Mouse (Mus musculus): ENCODE measurements around the gene Igsf9b. TPM values are rescaled to one million over a fixed set of nuclear protein-coding genes. Genes with fewer than 3 reads are reported as not detected.

Igsf9b gene
- total and polyA plus RNA-seq, 3 experiments, result 1.8 to 12.4 (median 5.2) TPM

DNA sequence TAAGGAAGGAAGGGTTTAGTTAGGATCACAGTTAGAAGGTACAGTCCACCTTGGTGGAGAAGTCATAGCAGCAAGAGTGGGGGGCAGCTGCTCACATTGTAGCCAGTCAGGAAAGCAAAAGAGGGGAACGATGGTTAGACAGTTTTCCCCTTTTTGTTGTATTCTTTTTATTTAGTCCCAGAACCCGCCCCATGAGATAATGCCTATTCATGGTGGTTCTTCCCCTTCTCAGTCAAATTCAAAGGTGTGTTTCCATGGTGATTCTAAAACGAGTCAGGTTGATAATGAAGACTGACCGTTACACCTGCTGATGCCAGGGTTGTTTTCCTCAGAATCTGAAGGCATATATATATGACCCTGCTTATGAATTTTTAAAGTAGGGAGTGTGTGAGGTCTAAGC, 29.7 kb upstream of the Igsf9b start:
- no peak for TF ChIP-seq HCFC1 (IDR thresholded peaks at IDR 0.05; ENCODE audit: low read depth, low read length)
- peak; percentile 28; the same call in 1 of the 2 replicates for TF ChIP-seq JUN (IDR thresholded peaks at IDR 0.05; ENCODE audit: insufficient read depth, low read depth, low read length)
- no peak for TF ChIP-seq ZNF384 (IDR thresholded peaks at IDR 0.05; ENCODE audit: low read depth, low read length)
- TF ChIP-seq MEF2A (IDR thresholded peaks at IDR 0.05; ENCODE audit: borderline replicate concordance, low read depth, low read length), result peak; percentile 51; the same call in 1 of the 2 replicates
- 0 out of 2 replicates have a peak, but pooled peaks have one; percentile 5 for TF ChIP-seq TBP (conservative IDR thresholded peaks at IDR 0.05; ENCODE audit: low read depth, low read length)
- dilution Hi-C loops (cut with MboI; ENCODE audit: extremely low pct_ligation_motif_present, extremely low pct_unique_long_range_greater_than_20kb, low sequenced_read_pairs) (no loop called here), in situ Hi-C loops (cut with MboI; ENCODE audit: low pct_ligation_motif_present, low pct_unique_long_range_greater_than_20kb, low sequenced_read_pairs) (no loop called here)
- peaks cover 46 to 90% of the 10 kb centered on the region in 2 experiments for H3K4me1 ChIP-seq (ENCODE audit: control insufficient read depth in 1 of 2, insufficient read depth in 2 of 2)
- H3K79me2 ChIP-seq (replicated peaks; ENCODE audit: control insufficient read depth, extremely low read depth, insufficient read depth, poor library complexity, severe bottlenecking), result no peaks in the 10 kb centered on the region
- no peak overlapping the region; the same call in 1 of the 2 replicates for H3K9ac ChIP-seq (ENCODE audit: insufficient read depth, low read depth)
- peak overlapping the region; percentile 84 for H3K27ac ChIP-seq (ENCODE audit: insufficient read depth, low read depth)
- peaks cover 13% of the 10 kb centered on the region for H3K9me3 ChIP-seq (replicated peaks; ENCODE audit: low read length)
- H3K4me2 ChIP-seq (ENCODE audit: insufficient read depth, low read depth, poor library complexity, severe bottlenecking), result no peak overlapping the region
- no peak overlapping the region for H3K4me3 ChIP-seq (replicated peaks in 1 of 3; ENCODE audit: low read depth in 2 of 3, low read length in 2 of 3, poor library complexity in 1 of 3)
- no peaks in the 10 kb centered on the region for H3K27me3 ChIP-seq (replicated peaks)
- DNase-seq (ENCODE audit: extremely low read depth), result peak; percentile 74
- H3K36me3 ChIP-seq (replicated peaks in 1 of 2; ENCODE audit: control insufficient read depth in 1 of 2, insufficient read depth in 1 of 2, low read length in 1 of 2), result no peaks in the 10 kb centered on the region

DNA sequence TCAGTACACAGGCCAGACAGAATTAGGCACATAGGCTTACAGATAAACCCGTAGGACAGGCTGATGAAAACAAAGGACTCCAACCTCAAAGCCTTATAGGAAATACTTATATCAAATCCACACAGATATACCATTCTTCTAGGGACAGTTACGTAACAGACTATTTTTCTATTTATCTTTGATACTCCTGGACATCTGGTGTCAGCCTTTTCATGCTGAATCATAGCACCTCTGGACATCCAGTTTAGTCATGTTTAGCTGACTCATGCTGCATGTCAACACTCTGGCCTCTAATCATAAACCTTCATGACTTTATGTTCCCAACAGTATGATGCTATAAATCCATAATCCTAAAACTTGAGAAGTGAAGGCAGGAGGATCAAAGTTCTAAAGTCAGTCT, 29.1 kb upstream of the Igsf9b start:
- Histone ChIP-seq H3K9me3 (replicated peaks; ENCODE audit: low read length) (peaks cover 13% of the 10 kb centered on the region), H3K79me2 (replicated peaks; ENCODE audit: control insufficient read depth, extremely low read depth, insufficient read depth, poor library complexity, severe bottlenecking) (no peaks in the 10 kb centered on the region), H3K4me2 (ENCODE audit: insufficient read depth, low read depth, poor library complexity, severe bottlenecking) (no peak overlapping the region), H3K27ac (ENCODE audit: insufficient read depth, low read depth) (peak overlapping the region; percentile 71), H3K27me3 (replicated peaks) (no peaks in the 10 kb centered on the region), H3K36me3 (replicated peaks in 1 of 2; ENCODE audit: control insufficient read depth in 1 of 2, insufficient read depth in 1 of 2, low read length in 1 of 2) (no peaks in the 10 kb centered on the region), H3K9ac (ENCODE audit: insufficient read depth, low read depth) (no peak overlapping the region), H3K4me1 (ENCODE audit: control insufficient read depth in 1 of 2, insufficient read depth in 2 of 2) (peaks cover 44 to 89% of the 10 kb centered on the region in 2 experiments), H3K4me3 (replicated peaks in 1 of 3; ENCODE audit: low read depth in 2 of 3, low read length in 2 of 3, poor library complexity in 1 of 3) (no peak overlapping the region)
- TF ChIP-seq MAFK (IDR thresholded peaks at IDR 0.05; ENCODE audit: insufficient replicate concordance, low read length) (peak; percentile 41; the same call in 1 of the 2 replicates), ZKSCAN1 (IDR thresholded peaks at IDR 0.05; ENCODE audit: borderline replicate concordance, low read depth, low read length) (no peak), BHLHE40 (IDR thresholded peaks at IDR 0.05; ENCODE audit: low read depth, low read length) (peak; percentile 4; the same call in 1 of the 2 replicates), JUND (conservative IDR thresholded peaks at IDR 0.05; ENCODE audit: low read depth, low read length) (no peak)
- dilution Hi-C loops (cut with MboI; ENCODE audit: extremely low pct_ligation_motif_present, extremely low pct_unique_long_range_greater_than_20kb, low sequenced_read_pairs) (no loop called here), in situ Hi-C loops (cut with MboI; ENCODE audit: low pct_ligation_motif_present, low pct_unique_long_range_greater_than_20kb, low sequenced_read_pairs) (loop anchor here (5.0 kb wide), 1 partner anchor 37 kb away; no protein-coding TSS in a partner anchor)
- DNase-seq (ENCODE audit: extremely low read depth), result no peak

DNA sequence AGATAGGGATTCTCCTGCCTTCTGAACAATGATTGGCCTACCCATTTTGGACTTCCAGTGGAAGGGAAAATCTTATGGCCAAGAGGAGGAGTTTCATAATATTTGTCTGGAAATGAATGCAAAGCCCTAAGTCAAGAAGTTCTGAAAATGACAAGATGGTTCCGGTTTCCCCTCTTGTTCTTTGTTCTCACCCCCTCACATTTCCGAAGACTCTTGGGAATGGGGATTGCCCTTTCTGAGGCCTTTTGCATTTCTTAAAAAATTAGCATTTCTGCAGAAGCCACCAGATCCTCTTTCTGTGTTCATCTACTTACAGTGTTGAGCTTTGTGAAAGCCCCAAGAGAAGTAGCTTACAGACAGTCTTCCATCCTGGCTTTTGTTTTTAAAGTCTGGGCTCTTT, 27.1 kb upstream of the Igsf9b start:
- in situ Hi-C loops (cut with MboI; ENCODE audit: low pct_ligation_motif_present, low pct_unique_long_range_greater_than_20kb, low sequenced_read_pairs), result loop anchor here (5.0 kb wide), 1 partner anchor 35 kb away; no protein-coding TSS in a partner anchor
- H3K4me1 ChIP-seq (ENCODE audit: control insufficient read depth in 1 of 2, insufficient read depth in 2 of 2), result peaks cover 32 to 72% of the 10 kb centered on the region in 2 experiments
- dilution Hi-C loops (cut with MboI; ENCODE audit: extremely low pct_ligation_motif_present, extremely low pct_unique_long_range_greater_than_20kb, low sequenced_read_pairs), result no loop called here
- TF ChIP-seq GABPA (IDR thresholded peaks at IDR 0.05; ENCODE audit: insufficient replicate concordance, low read depth, low read length), result no peak
- no peak for TF ChIP-seq SMC3 (IDR thresholded peaks at IDR 0.05; ENCODE audit: low read depth, low read length)
- TF ChIP-seq RAD21 (IDR thresholded peaks at IDR 0.05; ENCODE audit: low read depth, low read length), result no peak; the same call in none of the 2 replicates
- 0 out of 2 replicates have a peak, but pooled peaks have one; percentile 63 for TF ChIP-seq MAZ (IDR thresholded peaks at IDR 0.05; ENCODE audit: low read depth, low read length)
- no peak for TF ChIP-seq MXI1 (IDR thresholded peaks at IDR 0.05; ENCODE audit: low read depth, low read length)
- no peak for TF ChIP-seq ZC3H11A (IDR thresholded peaks at IDR 0.05; ENCODE audit: low read depth, low read length)
- peak; percentile 90 for TF ChIP-seq MEF2A (IDR thresholded peaks at IDR 0.05; ENCODE audit: borderline replicate concordance, low read depth, low read length)
- TF ChIP-seq NRF1 (IDR thresholded peaks at IDR 0.05; ENCODE audit: low read depth, low read length), result no peak
- no peak for TF ChIP-seq CTCF (conservative IDR thresholded peaks at IDR 0.05 in 1 of 2, IDR thresholded peaks at IDR 0.05 in 1 of 2; ENCODE audit: low read depth in 2 of 2, low read length in 2 of 2)
- TF ChIP-seq BHLHE40 (IDR thresholded peaks at IDR 0.05; ENCODE audit: low read depth, low read length), result peak; percentile 62; the same call in 1 of the 2 replicates
- peak; percentile 96 for TF ChIP-seq EP300 (IDR thresholded peaks at IDR 0.05; ENCODE audit: low read length)
- no peak for TF ChIP-seq CHD1 (IDR thresholded peaks at IDR 0.05; ENCODE audit: low read depth, low read length)
- TF ChIP-seq ELF1 (IDR thresholded peaks at IDR 0.05; ENCODE audit: low read depth, low read length), result no peak; the same call in 1 of the 2 replicates
- no peak for TF ChIP-seq UBTF (IDR thresholded peaks at IDR 0.05; ENCODE audit: low read depth, low read length)
- peak; percentile 91 for TF ChIP-seq IRF4 (IDR thresholded peaks at IDR 0.05; ENCODE audit: low read depth, low read length)
- TF ChIP-seq JUND (conservative IDR thresholded peaks at IDR 0.05; ENCODE audit: low read depth, low read length), result peak; percentile 75
- TF ChIP-seq HCFC1 (IDR thresholded peaks at IDR 0.05; ENCODE audit: low read depth, low read length), result no peak
- peak; percentile 80; the same call in 1 of the 2 replicates for TF ChIP-seq TCF12 (IDR thresholded peaks at IDR 0.05; ENCODE audit: low read depth, low read length)
- no peak for TF ChIP-seq ZKSCAN1 (IDR thresholded peaks at IDR 0.05; ENCODE audit: borderline replicate concordance, low read depth, low read length)

More for the DNA sequence above, 27.1 kb upstream of the Igsf9b start:
- peak; percentile 93 for DNase-seq (ENCODE audit: extremely low read depth)
- peak overlapping the region; percentile 62 for H3K9ac ChIP-seq (ENCODE audit: insufficient read depth, low read depth)
- no peaks in the 10 kb centered on the region for H3K79me2 ChIP-seq (replicated peaks; ENCODE audit: control insufficient read depth, extremely low read depth, insufficient read depth, poor library complexity, severe bottlenecking)
- H3K27me3 ChIP-seq (replicated peaks), result no peaks in the 10 kb centered on the region
- no peak overlapping the region for H3K4me3 ChIP-seq (replicated peaks in 1 of 3; ENCODE audit: low read depth in 2 of 3, low read length in 2 of 3, poor library complexity in 1 of 3)
- H3K9me3 ChIP-seq (replicated peaks; ENCODE audit: low read length), result peaks cover 13% of the 10 kb centered on the region
- H3K4me2 ChIP-seq (ENCODE audit: insufficient read depth, low read depth, poor library complexity, severe bottlenecking), result peak overlapping the region; percentile 80
- no peaks in the 10 kb centered on the region for H3K36me3 ChIP-seq (replicated peaks in 1 of 2; ENCODE audit: control insufficient read depth in 1 of 2, insufficient read depth in 1 of 2, low read length in 1 of 2)
- H3K27ac ChIP-seq (ENCODE audit: insufficient read depth, low read depth), result peak overlapping the region; percentile 100

Measured in CH12.LX (cell line).